Mouse (Mus musculus) gastrocnemius, adult 8-10 months (tissue): ENCODE measurements around the gene Nln. TPM values are rescaled to one million over a fixed set of nuclear protein-coding genes. Genes with fewer than 3 reads are reported as not detected.

ENCODE experiments used
- DNase-seq, 2 experiments: peaks; one replicate each; pipeline ENCODE4 v3.0.0; 2022; ENCODE audit warnings: low spot score in 2 of 2
- total RNA-seq, 4 experiments: library from RNA; stranded (reverse); gene quantifications; 2 replicates each; pipeline ENCODE4 v1.2.4; 2022

Gene Nln
- 1 to 10 TPM; 4.6 to 5.9 (median 5.1) TPM for total RNA-seq

GRCm38 (mm10) chr13:104109288-104109815 is at the start of gene Nln, which contains the start of gene Sgtb:
TSS of gene Nln (minus strand) at chr13:104109614.
TSS of gene Sgtb (plus strand) at chr13:104109741.
- peak; percentile 71 to 85 for DNase-seq

DNA sequence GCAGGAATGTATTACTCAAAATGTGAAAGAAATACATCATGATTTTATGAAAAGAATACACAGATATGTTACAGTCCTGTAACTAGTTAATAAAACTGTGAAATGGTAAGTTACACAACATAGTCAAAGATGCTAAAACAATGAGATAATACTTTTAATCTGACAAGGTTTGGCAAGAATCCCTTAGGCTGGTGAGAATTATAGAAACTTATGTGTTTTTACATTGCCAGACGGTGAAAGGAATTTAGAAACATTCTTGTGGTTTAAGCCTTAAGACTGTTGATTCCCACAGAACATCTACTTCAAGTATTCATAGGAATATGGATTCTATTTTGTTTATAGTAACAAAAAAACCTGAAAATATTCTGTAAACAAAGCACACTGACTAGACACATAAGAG is 46.3 kb upstream of the Nln start:
- no peak for DNase-seq

DNA sequence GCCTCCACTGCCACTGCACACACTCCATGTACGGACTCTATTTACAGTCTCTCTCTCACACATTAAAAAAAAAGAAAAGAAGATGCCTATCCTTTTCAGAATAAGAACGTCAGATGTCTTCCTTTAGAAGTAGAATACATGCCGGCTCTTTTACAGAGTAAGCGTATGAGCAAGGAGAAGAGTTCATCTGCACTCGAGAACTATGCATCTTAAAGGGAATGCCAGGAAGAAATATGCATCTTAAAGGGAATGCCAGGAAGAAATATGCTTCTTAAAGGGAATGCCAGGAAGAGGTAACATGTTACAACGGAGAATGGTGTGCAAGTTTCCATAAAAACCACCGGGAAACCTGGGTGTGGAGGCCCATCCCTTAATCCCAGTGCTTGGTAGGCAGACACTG is 45.7 kb upstream of the Nln start:
- no peak for DNase-seq

DNA sequence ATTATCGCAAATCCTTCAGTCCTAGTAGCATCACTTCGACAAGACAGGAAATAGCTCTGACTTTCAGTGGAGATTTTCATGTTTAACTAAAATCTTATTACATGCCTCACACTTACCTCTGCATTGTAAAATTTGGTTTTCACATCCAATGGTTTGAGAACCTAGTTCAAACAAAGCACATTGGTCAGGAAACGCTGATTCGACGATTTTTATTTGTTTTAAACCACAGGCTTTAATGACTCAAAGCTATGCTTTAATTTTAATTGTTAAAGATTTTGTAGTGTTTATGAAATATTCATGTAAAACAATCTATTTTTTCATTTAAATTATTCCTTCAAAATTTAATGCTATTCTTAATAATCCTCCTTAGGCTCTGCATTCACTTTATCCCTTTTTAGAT is 44.8 kb upstream of the Nln start:
- DNase-seq: no peak

GRCm38 (mm10) chr13:104145646-104146045 is 36.2 kb upstream of the Nln start:
- no peak for DNase-seq

GRCm38 (mm10) chr13:104144871-104145270 is 35.5 kb upstream of the Nln start:
- no peak for DNase-seq

- peak; percentile 63 to 67 for DNase-seq
Measured at GRCm38 (mm10) chr13:104139369-104140209, 30.2 kb upstream of the Nln start.

DNA sequence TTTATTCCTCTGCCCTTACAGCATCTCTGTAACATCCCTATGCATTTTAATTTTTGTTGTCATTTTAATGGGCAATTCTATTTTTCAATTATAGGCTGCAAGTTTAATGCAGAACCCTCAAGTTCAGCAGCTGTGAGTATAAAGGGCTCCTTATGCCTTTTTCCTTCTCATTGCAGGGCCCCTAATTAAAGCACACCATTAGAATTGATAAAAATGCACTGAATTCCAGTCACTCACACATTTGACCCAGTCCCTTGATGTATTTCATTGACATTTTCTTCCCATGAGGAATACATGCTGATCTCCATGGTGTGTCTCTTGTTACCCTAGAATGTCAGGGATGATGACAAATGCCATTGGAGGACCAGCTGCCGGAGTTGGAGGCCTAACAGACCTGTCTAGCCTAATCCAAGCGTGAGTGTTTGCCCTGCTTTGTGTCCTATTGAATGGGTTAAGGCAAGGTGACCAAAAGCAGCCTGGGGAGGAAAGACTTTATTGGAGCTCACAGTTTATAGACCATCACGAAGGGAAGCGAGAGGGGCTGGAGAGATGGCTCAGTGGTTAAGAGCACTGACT is 25.2 kb upstream of the Nln start:
- no peak for DNase-seq

DNA sequence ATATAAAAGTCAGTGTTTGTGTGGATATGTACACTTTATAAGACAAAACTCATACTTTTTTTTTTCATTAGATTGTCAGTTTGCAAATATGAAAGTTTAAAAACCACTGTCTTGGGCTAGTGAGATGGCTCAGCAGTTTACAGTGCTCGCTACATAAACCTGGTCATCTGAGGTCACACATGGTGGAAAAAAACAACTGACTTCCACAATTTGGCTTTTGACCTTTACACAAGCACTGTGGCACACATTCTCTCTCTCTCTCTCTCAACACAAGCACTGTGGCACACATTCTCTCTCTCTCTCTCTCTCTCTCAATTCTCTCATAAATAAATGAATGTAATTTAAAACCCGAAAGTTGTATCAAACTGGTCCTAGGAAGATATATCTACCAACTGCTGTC is 23.1 kb upstream of the Nln start:
- no peak for DNase-seq

DNA sequence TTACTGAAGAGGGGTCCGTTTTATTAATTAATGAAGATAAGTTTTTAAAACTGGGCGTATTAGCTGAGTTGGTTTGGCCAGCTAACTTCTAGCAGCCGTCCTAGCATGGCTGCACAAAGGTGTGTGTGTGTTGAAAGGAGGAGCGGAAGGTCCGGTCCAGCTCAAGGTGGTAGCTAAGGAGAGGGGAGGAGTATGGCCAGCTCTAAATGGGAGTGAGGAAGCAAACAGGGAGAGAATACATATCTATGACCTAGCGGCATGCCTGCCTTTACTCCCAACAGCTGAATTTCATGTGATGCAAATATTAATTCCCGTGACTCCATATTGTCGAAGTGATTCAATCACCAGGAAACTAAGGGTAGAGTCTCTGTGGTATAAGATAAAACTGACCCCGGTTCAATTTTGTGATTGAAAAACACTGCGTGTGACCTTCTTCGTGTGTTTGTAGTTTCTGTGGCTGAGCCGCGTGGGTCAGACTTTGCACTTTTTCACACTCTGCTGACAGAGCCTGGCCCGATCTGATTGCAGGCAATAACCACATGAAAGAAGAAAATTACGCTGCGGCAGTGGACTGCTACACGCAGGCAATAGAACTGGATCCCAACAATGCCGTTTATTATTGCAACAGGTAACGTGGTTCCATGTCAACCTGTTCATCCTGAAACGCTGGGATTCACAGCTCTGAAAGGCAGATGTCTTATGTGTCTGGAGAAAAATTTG is 14.4 kb upstream of the Nln start:
- DNase-seq: no peak

GRCm38 (mm10) chr13:104122078-104122840 is 12.8 kb upstream of the Nln start:
- no peak for DNase-seq

GRCm38 (mm10) chr13:104114827-104115226 is 5.4 kb upstream of the Nln start:
- no peak for DNase-seq

DNA sequence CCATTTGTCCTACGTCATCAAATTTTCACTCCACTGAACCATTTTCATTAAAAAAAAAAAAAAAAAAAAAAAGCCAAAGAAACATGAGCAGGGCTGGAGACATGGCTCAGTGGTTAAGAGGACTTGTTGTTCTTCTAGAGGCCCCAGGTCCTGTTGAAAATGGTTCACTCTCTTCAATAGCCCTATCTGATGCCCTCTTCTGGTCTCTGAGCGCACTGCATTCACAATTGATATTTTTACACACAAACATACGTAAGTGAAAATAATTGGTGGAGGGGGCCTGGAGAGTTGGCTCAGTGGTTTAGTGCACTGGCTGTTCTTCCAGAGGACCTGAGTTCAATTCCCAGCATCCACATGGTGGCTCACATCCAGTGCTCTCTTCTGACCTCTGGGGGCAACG is 4.4 kb upstream of the Nln start:
- DNase-seq: no peak

GRCm38 (mm10) chr13:104112266-104112900 is 3.0 kb upstream of the Nln start:
- no peak for DNase-seq

- DNase-seq: no peak
Measured at GRCm38 (mm10) chr13:104110526-104110925, 1.1 kb upstream of the Nln start.

- peak; percentile 9 to 10 for DNase-seq
Measured at GRCm38 (mm10) chr13:104109816-104110521, 555 bp upstream of the Nln start.

GRCm38 (mm10) chr13:104108651-104109287 is 645 bp downstream of the Nln start:
- no peak for DNase-seq

- DNase-seq: no peak
Measured at GRCm38 (mm10) chr13:104101606-104102235, 7.7 kb downstream of the Nln start.

GRCm38 (mm10) chr13:104100416-104100815 is 9.0 kb downstream of the Nln start:
- no peak for DNase-seq
